Mouse (Mus musculus): ENCODE measurements around the gene Cspg4. TPM values are rescaled to one million over a fixed set of nuclear protein-coding genes. Genes with fewer than 3 reads are reported as not detected.
"Not testable (repeated sequence)": the region's sequence is repeated elsewhere in the genome, so short reads cannot be mapped to it uniquely, and the experiment has no call there.

Cspg4 gene
- total and polyA plus RNA-seq, 2 experiments from 2014 or later: 17.4 to 93.5 TPM

- 46% methylated on average over 9 of the region's 9 CpGs for WGBS
- Histone ChIP-seq H3K27ac (ENCODE audit: low read depth) (no peak overlapping the region), H3K9ac (replicated peaks; ENCODE audit: low read depth, low read length) (no peak overlapping the region), H3K27me3 (ENCODE audit: control insufficient read depth, insufficient read depth, low read length) (no peaks in the 10 kb centered on the region), H3K4me2 (ENCODE audit: low read depth, low read length) (no peak overlapping the region), H3K4me3 (ENCODE audit: low read depth, low read length) (no peak overlapping the region), H3K9me3 (replicated peaks; ENCODE audit: control insufficient read depth, low read length) (no peaks in the 10 kb centered on the region), H3K4me1 (ENCODE audit: control insufficient read depth, insufficient read depth) (no peaks in the 10 kb centered on the region; the same call in 1 of the 2 replicates), H3K36me3 (replicated peaks; ENCODE audit: control insufficient read depth, insufficient read depth, low read length) (no peaks in the 10 kb centered on the region)
- TF ChIP-seq CTCF (IDR thresholded peaks at IDR 0.05; ENCODE audit: low read depth) (no peak), EP300 (IDR thresholded peaks at IDR 0.05; ENCODE audit: low read depth) (no peak)
- DNase-seq (ENCODE audit: low spot score) (no peak), ATAC-seq (ENCODE audit: insufficient read depth, low read depth) (peak; percentile 49; the same call in 1 of the 2 replicates)
These were observed 42.7 kb downstream of the Cspg4 start for GRCm38 (mm10) chr9:56907549-56907948.

DNA sequence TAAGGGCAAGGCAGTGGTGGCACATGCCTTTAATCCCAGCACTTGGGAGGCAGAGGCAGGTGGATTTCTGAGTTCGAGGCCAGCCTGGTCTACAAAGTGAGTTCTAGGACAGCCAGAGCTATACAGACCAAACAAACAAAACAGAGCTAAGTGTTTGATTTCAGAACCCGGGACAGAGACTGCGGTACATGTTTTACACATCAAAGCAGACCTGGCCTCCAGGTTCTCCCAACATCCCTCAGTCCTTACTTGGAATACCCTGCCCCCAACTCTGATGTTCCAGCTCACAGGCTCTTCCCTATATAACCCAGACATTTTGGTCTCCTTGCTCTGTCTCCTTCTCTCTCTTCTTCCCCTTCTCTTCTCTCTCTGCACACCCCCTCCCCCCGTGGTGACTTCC, 45.2 kb downstream of the Cspg4 start:
- H3K9me3 ChIP-seq (replicated peaks; ENCODE audit: control insufficient read depth, low read length); H3K27me3 ChIP-seq (ENCODE audit: control insufficient read depth, insufficient read depth, low read length); DNase-seq (ENCODE audit: low spot score); H3K4me2 ChIP-seq (ENCODE audit: low read depth, low read length); H3K27ac ChIP-seq (ENCODE audit: low read depth); ATAC-seq (ENCODE audit: insufficient read depth, low read depth); H3K4me3 ChIP-seq (ENCODE audit: low read depth, low read length); H3K36me3 ChIP-seq (replicated peaks; ENCODE audit: control insufficient read depth, insufficient read depth, low read length); H3K9ac ChIP-seq (replicated peaks; ENCODE audit: low read depth, low read length); H3K4me1 ChIP-seq (ENCODE audit: control insufficient read depth, insufficient read depth): not testable (repeated sequence)
- WGBS: 43% methylated on average over 4 of the region's 4 CpGs

DNA sequence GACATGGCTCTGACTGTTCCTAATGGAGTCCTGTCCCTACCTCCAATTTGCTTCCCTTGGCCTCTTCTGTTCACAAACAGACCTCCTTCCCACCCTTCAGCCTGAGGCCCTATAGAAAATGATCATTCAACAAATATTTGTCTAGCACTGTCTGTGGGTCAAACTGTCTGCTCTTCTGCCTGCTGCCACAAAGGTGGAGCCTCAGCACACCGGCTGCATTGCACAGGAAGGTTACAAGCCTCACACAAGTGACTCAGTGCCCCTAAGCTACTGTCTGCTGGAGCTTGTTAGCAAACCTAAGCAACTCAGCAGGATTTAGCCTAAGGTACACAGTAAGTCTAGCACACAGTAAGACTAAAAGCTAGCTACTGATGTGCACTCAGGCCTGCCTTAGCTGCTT, 46.2 kb downstream of the Cspg4 start:
- no peaks in the 10 kb centered on the region for H3K27me3 ChIP-seq (ENCODE audit: control insufficient read depth, insufficient read depth, low read length)
- 42% methylated on average over 1 of the region's 1 CpGs for WGBS
- H3K36me3 ChIP-seq (replicated peaks; ENCODE audit: control insufficient read depth, insufficient read depth, low read length): 0 out of 2 replicates have a peak, but pooled peaks cover 11% of the 10 kb centered on the region

DNA sequence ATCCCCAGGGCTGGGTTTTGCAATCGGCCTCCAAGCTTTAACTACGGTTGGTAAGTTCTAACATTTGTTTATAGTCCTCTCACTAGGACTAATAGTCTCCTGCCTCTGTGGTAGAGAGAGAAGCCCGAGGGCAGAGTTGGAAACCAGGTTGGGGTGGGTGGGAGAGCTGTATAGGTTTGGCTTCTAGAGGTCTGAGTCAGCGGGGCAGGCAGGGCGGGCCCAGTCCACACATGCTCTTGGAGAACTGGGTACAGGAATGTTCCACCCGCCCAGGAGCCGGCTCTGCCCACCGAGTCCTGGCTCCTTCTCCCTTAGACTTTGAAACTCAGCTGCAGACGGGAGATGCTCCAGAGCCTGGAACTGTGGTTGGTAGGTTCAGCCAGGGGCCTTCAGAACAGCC, 49.2 kb downstream of the Cspg4 start:
- Histone ChIP-seq H3K4me3 (ENCODE audit: low read depth, low read length) (no peak overlapping the region), H3K4me1 (ENCODE audit: control insufficient read depth, insufficient read depth) (no peaks in the 10 kb centered on the region), H3K36me3 (replicated peaks; ENCODE audit: control insufficient read depth, insufficient read depth, low read length) (peaks cover 34% of the 10 kb centered on the region), H3K9ac (replicated peaks; ENCODE audit: low read depth, low read length) (no peak overlapping the region), H3K4me2 (ENCODE audit: low read depth, low read length) (no peak overlapping the region), H3K9me3 (replicated peaks; ENCODE audit: control insufficient read depth, low read length) (no peaks in the 10 kb centered on the region), H3K27ac (ENCODE audit: low read depth) (no peak overlapping the region), H3K27me3 (ENCODE audit: control insufficient read depth, insufficient read depth, low read length) (no peaks in the 10 kb centered on the region)
- TF ChIP-seq CTCF (IDR thresholded peaks at IDR 0.05; ENCODE audit: low read depth) (no peak), EP300 (IDR thresholded peaks at IDR 0.05; ENCODE audit: low read depth) (no peak)
- WGBS: 79% methylated on average over 9 of the region's 9 CpGs
- DNase-seq (ENCODE audit: low spot score): no peak
- 0 out of 2 replicates have a peak, but pooled peaks have one; percentile 22 for ATAC-seq (ENCODE audit: insufficient read depth, low read depth)

More for the DNA sequence above, 46.2 kb downstream of the Cspg4 start:
- ATAC-seq (ENCODE audit: insufficient read depth, low read depth) (no peak), DNase-seq (ENCODE audit: low spot score) (no peak)
- Histone ChIP-seq H3K4me1 (ENCODE audit: control insufficient read depth, insufficient read depth) (no peaks in the 10 kb centered on the region; the same call in 1 of the 2 replicates), H3K4me2 (ENCODE audit: low read depth, low read length) (no peak overlapping the region), H3K27ac (ENCODE audit: low read depth) (no peak overlapping the region), H3K4me3 (ENCODE audit: low read depth, low read length) (no peak overlapping the region), H3K9me3 (replicated peaks; ENCODE audit: control insufficient read depth, low read length) (no peaks in the 10 kb centered on the region), H3K9ac (replicated peaks; ENCODE audit: low read depth, low read length) (no peak overlapping the region)
- no peak for TF ChIP-seq EP300 (IDR thresholded peaks at IDR 0.05; ENCODE audit: low read depth)
- TF ChIP-seq CTCF (IDR thresholded peaks at IDR 0.05; ENCODE audit: low read depth): no peak

DNA sequence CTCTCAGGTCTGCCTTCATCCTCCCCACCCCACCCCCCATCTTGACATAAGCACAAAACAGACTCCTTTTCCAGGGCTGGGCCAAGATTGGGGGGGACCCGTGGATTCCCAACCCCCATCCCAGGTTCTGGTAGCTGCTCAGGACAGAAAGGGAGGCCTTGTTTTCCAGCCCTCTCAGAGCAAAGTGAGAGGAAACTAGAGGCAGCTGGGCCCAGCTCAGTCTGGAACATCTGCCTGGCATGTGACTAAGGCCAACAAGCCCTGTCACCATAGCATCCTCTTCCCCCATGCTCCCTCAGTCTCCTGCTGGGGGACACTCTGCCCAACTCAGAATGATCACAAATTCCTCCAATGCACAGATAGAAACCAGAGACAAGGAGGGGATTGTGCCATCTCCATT, 50.3 kb downstream of the Cspg4 start:
- 74% methylated on average over 1 of the region's 1 CpGs for WGBS
- ATAC-seq (ENCODE audit: insufficient read depth, low read depth): no peak
- no peaks in the 10 kb centered on the region for H3K27me3 ChIP-seq (ENCODE audit: control insufficient read depth, insufficient read depth, low read length)

DNA sequence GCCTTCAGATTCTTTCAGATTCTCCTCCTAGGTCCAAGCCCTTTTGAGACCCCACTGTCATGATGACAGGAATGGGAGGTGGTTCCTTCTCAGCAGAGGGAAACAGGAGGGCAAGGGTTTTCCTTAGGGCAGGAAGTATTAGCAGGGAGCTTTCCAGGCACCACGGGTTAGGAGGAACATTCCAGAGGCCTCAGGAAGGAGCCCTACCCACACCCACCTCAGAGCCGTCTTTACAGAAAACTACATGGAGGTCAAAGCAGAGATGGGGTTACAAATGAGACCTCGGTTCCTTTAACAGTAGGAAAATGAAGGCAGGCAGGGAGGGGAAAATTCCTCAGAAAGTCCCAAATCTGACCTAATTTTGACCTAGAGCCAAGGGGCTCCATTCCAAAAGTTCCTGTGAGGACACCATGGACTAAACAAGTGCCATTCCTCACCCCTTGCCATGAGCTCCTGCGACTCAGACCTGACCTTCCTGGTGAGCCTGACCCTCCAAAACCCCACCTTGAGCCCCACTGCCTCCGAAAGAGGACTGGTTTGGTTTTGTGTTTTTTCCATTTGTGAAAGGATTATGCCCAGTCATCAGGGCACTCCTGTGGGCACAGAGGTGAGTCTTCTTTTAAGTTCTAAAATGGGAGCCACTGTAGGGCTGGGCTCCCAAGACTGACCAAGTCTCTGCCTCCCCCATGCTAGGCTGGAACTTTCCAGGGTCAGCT, 51.0 kb downstream of the Cspg4 start:
- ATAC-seq (ENCODE audit: insufficient read depth, low read depth): no peak
- no peaks in the 10 kb centered on the region for H3K27me3 ChIP-seq (ENCODE audit: control insufficient read depth, insufficient read depth, low read length)

More for the DNA sequence above, 50.3 kb downstream of the Cspg4 start:
- H3K36me3 ChIP-seq (replicated peaks; ENCODE audit: control insufficient read depth, insufficient read depth, low read length): peaks cover 37% of the 10 kb centered on the region
- no peak overlapping the region for H3K4me3 ChIP-seq (ENCODE audit: low read depth, low read length)
- H3K27ac ChIP-seq (ENCODE audit: low read depth): no peak overlapping the region
- H3K9ac ChIP-seq (replicated peaks; ENCODE audit: low read depth, low read length): no peak overlapping the region
- no peak overlapping the region for H3K4me2 ChIP-seq (ENCODE audit: low read depth, low read length)
- H3K4me1 ChIP-seq (ENCODE audit: control insufficient read depth, insufficient read depth): no peaks in the 10 kb centered on the region
- no peaks in the 10 kb centered on the region for H3K9me3 ChIP-seq (replicated peaks; ENCODE audit: control insufficient read depth, low read length)
- DNase-seq (ENCODE audit: low spot score): no peak
- no peak for TF ChIP-seq CTCF (IDR thresholded peaks at IDR 0.05; ENCODE audit: low read depth)
- no peak for TF ChIP-seq EP300 (IDR thresholded peaks at IDR 0.05; ENCODE audit: low read depth)

More for the DNA sequence above, 51.0 kb downstream of the Cspg4 start:
- Histone ChIP-seq H3K36me3 (replicated peaks; ENCODE audit: control insufficient read depth, insufficient read depth, low read length) (peaks cover 41% of the 10 kb centered on the region), H3K27ac (ENCODE audit: low read depth) (no peak overlapping the region), H3K9ac (replicated peaks; ENCODE audit: low read depth, low read length) (no peak overlapping the region), H3K4me3 (ENCODE audit: low read depth, low read length) (no peak overlapping the region), H3K4me1 (ENCODE audit: control insufficient read depth, insufficient read depth) (no peaks in the 10 kb centered on the region), H3K9me3 (replicated peaks; ENCODE audit: control insufficient read depth, low read length) (no peaks in the 10 kb centered on the region), H3K4me2 (ENCODE audit: low read depth, low read length) (no peak overlapping the region)
- DNase-seq (ENCODE audit: low spot score): no peak
- TF ChIP-seq CTCF (IDR thresholded peaks at IDR 0.05; ENCODE audit: low read depth) (no peak), EP300 (IDR thresholded peaks at IDR 0.05; ENCODE audit: low read depth) (no peak)
- WGBS: 65% methylated on average over 5 of the region's 5 CpGs
